Mouse (Mus musculus) limb, embryonic 13.5 days (tissue): ENCODE measurements around the gene Tnfaip8l1. TPM values are rescaled to one million over a fixed set of nuclear protein-coding genes. Genes with fewer than 3 reads are reported as not detected.
A peak's percentile ranks its signal among the peaks of the same experiment; 100 is the strongest.

Experiments
- ATAC-seq: fragments of 200-750 bp; cut with Nextera tagmentation; 2 replicates; pipeline ENCODE4 v1.8.0; 2017; ENCODE audit warnings: low read depth, moderate number of reproducible peaks, moderate TSS enrichment; ENCODE audit not compliant: low FRiP score
- H3K27ac ChIP-seq: fragments of 300-500 bp; sonication (generic); 2 replicates; pipeline ENCODE4 v1.5.1; 2015; ENCODE audit warnings: inconsistent platforms, mild to moderate bottlenecking, moderate library complexity
- H3K27me3 ChIP-seq: fragments of 300-500 bp; sonication (generic); 2 replicates; pipeline ENCODE4 v1.6.1; 2015; ENCODE audit warnings: mild to moderate bottlenecking, inconsistent platforms
- H3K36me3 ChIP-seq: fragments of 300-500 bp; sonication (generic); 2 replicates; pipeline ENCODE4 v1.6.1; 2015; ENCODE audit warnings: inconsistent platforms, mild to moderate bottlenecking, moderate library complexity
- H3K4me1 ChIP-seq: fragments of 300-500 bp; sonication (generic); 2 replicates; pipeline ENCODE4 v1.6.1; 2015; ENCODE audit warnings: inconsistent platforms
- H3K4me2 ChIP-seq: fragments of 300-500 bp; sonication (generic); replicated peaks from 2 replicates; pipeline ENCODE4 v1.6.1; 2015; ENCODE audit warnings: inconsistent platforms, mild to moderate bottlenecking, moderate library complexity
- H3K4me3 ChIP-seq: fragments of 300-500 bp; sonication (generic); 2 replicates; pipeline ENCODE4 v1.5.1; 2015; ENCODE audit warnings: moderate library complexity, mild to moderate bottlenecking, inconsistent platforms
- H3K9ac ChIP-seq: fragments of 300-500 bp; sonication (generic); 2 replicates; pipeline ENCODE4 v1.6.1; 2015; ENCODE audit warnings: mild to moderate bottlenecking, inconsistent platforms
- H3K9me3 ChIP-seq: fragments of 300-500 bp; sonication (generic); 2 replicates; pipeline ENCODE4 v1.6.1; 2016; ENCODE audit warnings: inconsistent platforms
- WGBS: fragments of 180-500 bp; shearing (Covaris S2); methylation state at CpG from one replicate; pipeline ENCODE4 v1.1.7; 2015; 5-methylcytosine and 5-hydroxymethylcytosine counted together
- polyA plus RNA-seq: library from polyadenylated mRNA; unstranded; fragments of >200 nt; fragmentation: Nextera tagmentation; extraction: Ambion mirVana; gene quantifications from 2 replicates; pipeline ENCODE4 v1.2.1, GENCODE M21; 2015

The Tnfaip8l1 gene
- polyA plus RNA-seq, result 11.3 and 12.0 TPM in 2 replicates

GRCm38 (mm10) chr17:56162231-56162774, at the start of gene Tnfaip8l1:
Gene Tnfaip8l1, plus strand, starts transcription at chr17:56162477.
- Histone ChIP-seq H3K9ac (peak within 1 kb of the TSS; percentile 69), H3K9me3 (no peaks in the 10 kb centered on the region), H3K36me3 (no peaks in the 10 kb centered on the region), H3K4me2 (peak within 1 kb of the TSS; percentile 85), H3K27me3 (peaks cover 36% of the 10 kb centered on the region), H3K4me3 (peak within 1 kb of the TSS; percentile 52), H3K27ac (no peak within 1 kb of the TSS), H3K4me1 (peaks cover 21% of the 10 kb centered on the region)
- ATAC-seq, result peak; percentile 98
- under 1% methylated on average over 30 of the region's 30 CpGs for WGBS

DNA sequence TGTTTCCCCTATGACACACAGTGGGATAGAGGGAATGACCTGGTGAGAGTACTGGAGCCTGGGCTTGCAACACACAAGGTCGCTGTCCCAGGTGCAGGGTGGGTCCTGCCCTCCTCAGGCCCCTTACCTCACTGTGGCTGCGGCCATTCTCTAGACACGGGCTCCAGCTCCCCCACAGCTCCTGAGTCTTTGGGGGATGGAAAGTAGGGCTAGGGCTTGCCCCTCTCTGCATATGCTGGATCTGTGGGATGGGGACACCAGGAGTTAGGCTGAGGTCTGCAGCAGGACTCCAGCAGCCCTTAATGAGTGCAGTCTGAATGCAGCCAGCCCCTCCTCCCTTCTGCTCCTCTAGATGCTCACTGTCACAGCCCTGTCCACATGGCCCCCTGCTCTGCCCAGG, 49.5 kb upstream of the Tnfaip8l1 start:
- ATAC-seq, result no peak
- no peak overlapping the region for H3K4me2 ChIP-seq
- no peak overlapping the region for H3K27ac ChIP-seq
- peaks cover 5% of the 10 kb centered on the region for H3K4me1 ChIP-seq
- H3K9ac ChIP-seq, result no peak overlapping the region
- H3K36me3 ChIP-seq, result peaks cover 11% of the 10 kb centered on the region; the same call in 1 of the 2 replicates
- peaks cover 25% of the 10 kb centered on the region for H3K27me3 ChIP-seq
- no peaks in the 10 kb centered on the region for H3K9me3 ChIP-seq
- WGBS, result 84% methylated on average over 3 of the region's 3 CpGs
- H3K4me3 ChIP-seq, result no peak overlapping the region

DNA sequence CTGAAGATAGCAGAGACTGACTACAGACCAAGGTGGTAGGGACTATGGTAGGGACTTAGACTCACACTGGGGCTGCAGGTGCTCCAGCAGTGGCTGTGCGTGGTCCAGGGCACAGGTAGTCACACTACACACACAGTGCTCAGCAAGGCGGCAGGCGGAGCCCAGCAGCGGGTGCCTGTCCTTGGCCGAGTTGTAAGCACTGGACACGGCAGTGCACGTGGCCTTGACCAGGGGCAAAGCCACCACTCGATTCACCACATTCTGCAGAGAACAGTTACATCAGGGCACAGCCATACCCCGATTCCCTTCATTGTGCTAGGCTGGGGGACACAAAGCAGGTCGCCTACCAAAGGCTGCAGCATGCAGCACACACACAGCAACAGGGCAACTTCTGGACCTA, 46.1 kb upstream of the Tnfaip8l1 start:
- Histone ChIP-seq H3K9me3 (no peaks in the 10 kb centered on the region), H3K36me3 (0 out of 2 replicates have a peak, but pooled peaks cover 3% of the 10 kb centered on the region), H3K9ac (no peak overlapping the region), H3K4me3 (no peak overlapping the region), H3K27ac (no peak overlapping the region), H3K27me3 (peaks cover 60% of the 10 kb centered on the region), H3K4me1 (peaks cover 18% of the 10 kb centered on the region), H3K4me2 (no peak overlapping the region)
- ATAC-seq, result no peak
- WGBS, result 80% methylated on average over 10 of the region's 10 CpGs

GRCm38 (mm10) chr17:56117251-56117710, 45.0 kb upstream of the Tnfaip8l1 start, which contains the start of gene Plin5:
Gene Plin5, minus strand, starts transcription at chr17:56117596.
- peak within 1 kb of the TSS; percentile 4; the same call in 1 of the 2 replicates for H3K9ac ChIP-seq
- no peak within 1 kb of the TSS for H3K27ac ChIP-seq
- H3K9me3 ChIP-seq, result peaks cover 6% of the 10 kb centered on the region
- 3% methylated on average over 27 of the region's 27 CpGs for WGBS
- H3K36me3 ChIP-seq, result 0 out of 2 replicates have a peak, but pooled peaks cover under 1% of the 10 kb centered on the region
- H3K4me2 ChIP-seq, result peak within 1 kb of the TSS; percentile 62
- H3K4me1 ChIP-seq, result peaks cover 18% of the 10 kb centered on the region
- H3K27me3 ChIP-seq, result peaks cover 70% of the 10 kb centered on the region
- no peak for ATAC-seq
- H3K4me3 ChIP-seq, result peak within 1 kb of the TSS; percentile 31

- Histone ChIP-seq H3K4me1 (peaks cover 25% of the 10 kb centered on the region), H3K9ac (no peak overlapping the region), H3K27me3 (peaks cover 92% of the 10 kb centered on the region), H3K36me3 (peaks cover 8% of the 10 kb centered on the region), H3K9me3 (peaks cover 17% of the 10 kb centered on the region), H3K4me2 (peak overlapping the region; percentile 45), H3K27ac (no peak overlapping the region), H3K4me3 (peak overlapping the region; percentile 22; the same call in 1 of the 2 replicates)
- WGBS, result 38% methylated on average over 12 of the region's 12 CpGs
- ATAC-seq, result no peak
Measured at GRCm38 (mm10) chr17:56119431-56119830, 42.8 kb upstream of the Tnfaip8l1 start.

- H3K4me3 ChIP-seq, result peak overlapping the region; percentile 22
- peak overlapping the region; percentile 35; the same call in 1 of the 2 replicates for H3K9ac ChIP-seq
Measured at GRCm38 (mm10) chr17:56119981-56120880, 42.0 kb upstream of the Tnfaip8l1 start.

DNA sequence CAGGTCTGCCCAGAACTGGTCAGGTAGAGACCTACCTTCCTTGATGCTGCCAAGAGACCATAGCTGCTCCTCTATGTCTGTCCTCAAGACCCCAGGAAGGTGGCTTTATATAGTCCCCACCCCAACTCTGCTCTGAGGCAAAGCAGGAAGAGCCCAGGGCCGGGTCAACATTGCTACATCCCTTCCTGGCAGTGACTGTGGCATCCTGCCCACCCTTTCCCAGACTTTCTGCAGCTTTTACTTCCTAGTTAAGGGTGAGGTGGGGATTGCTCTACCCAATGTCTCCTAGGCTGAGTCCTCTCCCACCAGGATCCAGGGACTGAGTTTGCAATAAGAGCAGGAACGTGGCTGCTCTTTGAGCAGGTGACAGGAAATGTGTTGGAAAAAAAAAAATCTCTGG, 40.5 kb upstream of the Tnfaip8l1 start, which contains the start of gene Lrg1:
Lrg1 (minus strand) TSS at position 176 of the 400 bp plus-strand sequence.
- Histone ChIP-seq H3K9ac (no peak within 1 kb of the TSS), H3K9me3 (peaks cover 17% of the 10 kb centered on the region), H3K36me3 (peaks cover 8% of the 10 kb centered on the region), H3K4me2 (no peak within 1 kb of the TSS), H3K27me3 (peaks cover 99% of the 10 kb centered on the region), H3K4me1 (peaks cover 30% of the 10 kb centered on the region), H3K27ac (no peak within 1 kb of the TSS), H3K4me3 (no peak within 1 kb of the TSS)
- 52% methylated on average over 2 of the region's 2 CpGs for WGBS
- no peak for ATAC-seq

More at GRCm38 (mm10) chr17:56119981-56120880, 42.0 kb upstream of the Tnfaip8l1 start:
- no peak for ATAC-seq
- Histone ChIP-seq H3K27ac (no peak overlapping the region), H3K4me2 (peak overlapping the region; percentile 45), H3K27me3 (peaks cover 100% of the 10 kb centered on the region), H3K4me1 (peaks cover 30% of the 10 kb centered on the region), H3K9me3 (peaks cover 17% of the 10 kb centered on the region), H3K36me3 (peaks cover 8% of the 10 kb centered on the region)
- 6% methylated on average over 66 of the region's 66 CpGs for WGBS

DNA sequence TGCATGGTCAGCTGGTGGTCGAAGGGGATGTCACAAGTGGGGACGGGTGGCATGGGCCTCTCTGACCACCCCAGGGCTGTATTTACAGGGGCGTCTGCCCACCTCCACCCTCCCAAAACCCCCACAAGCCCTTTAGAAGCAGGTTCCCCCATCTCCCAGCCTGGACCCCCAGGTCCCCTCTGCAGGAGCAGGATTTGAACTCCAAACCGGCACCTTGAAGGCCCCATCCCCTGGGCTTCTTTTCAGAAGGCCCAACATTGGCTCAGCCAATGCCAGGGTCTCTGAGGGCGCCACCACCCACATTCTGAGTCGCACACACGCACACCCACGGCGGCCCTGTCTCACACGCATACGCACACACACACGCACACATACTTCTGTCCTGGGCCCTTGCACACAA, 39.1 kb upstream of the Tnfaip8l1 start:
- no peak overlapping the region for H3K4me2 ChIP-seq
- peaks cover 17% of the 10 kb centered on the region for H3K9me3 ChIP-seq
- H3K36me3 ChIP-seq, result peaks cover 8% of the 10 kb centered on the region
- H3K27ac ChIP-seq, result no peak overlapping the region
- no peak overlapping the region for H3K4me3 ChIP-seq
- H3K27me3 ChIP-seq, result peaks cover 86% of the 10 kb centered on the region
- ATAC-seq, result no peak
- 85% methylated on average over 12 of the region's 12 CpGs for WGBS
- H3K4me1 ChIP-seq, result peaks cover 24% of the 10 kb centered on the region
- no peak overlapping the region for H3K9ac ChIP-seq

DNA sequence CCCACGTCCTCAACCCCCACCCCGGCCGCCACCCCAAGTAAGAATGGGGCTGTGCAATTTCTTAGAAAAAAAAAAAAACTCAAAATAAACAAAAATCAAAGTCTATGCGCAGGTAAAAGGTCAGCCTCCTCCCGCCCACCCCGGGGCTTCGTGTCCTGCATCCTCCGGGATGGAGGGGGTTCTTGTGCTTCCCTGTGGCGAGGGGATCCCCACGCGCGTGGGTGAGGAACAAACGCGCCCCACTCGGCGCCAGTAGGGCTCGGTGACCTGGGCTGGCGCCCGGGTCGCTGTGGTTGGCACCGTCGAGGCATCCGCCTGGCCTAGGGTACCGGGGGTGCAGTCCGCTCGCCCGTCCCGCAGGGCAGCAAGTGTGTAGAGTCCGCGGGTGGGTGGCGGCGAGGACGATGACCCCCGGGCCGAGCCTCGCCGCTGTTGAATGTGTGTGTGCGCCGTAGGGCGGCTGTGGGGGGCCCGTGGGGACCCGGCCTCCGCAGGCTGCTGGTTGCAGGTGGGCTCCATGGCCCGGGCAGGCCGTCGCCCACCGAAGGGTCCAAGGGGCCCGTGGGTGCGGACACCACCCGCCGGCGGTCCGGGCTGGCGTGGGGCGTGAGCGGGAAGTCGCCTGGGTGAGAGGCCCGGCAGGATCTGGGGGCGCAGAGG, 38.5 kb upstream of the Tnfaip8l1 start:
- no peak for ATAC-seq
- no peak overlapping the region for H3K27ac ChIP-seq
- peaks cover 8% of the 10 kb centered on the region for H3K36me3 ChIP-seq
- WGBS, result 41% methylated on average over 59 of the region's 59 CpGs
- H3K4me2 ChIP-seq, result peak overlapping the region; percentile 77
- H3K4me1 ChIP-seq, result peaks cover 24% of the 10 kb centered on the region
- peaks cover 80% of the 10 kb centered on the region for H3K27me3 ChIP-seq
- H3K9me3 ChIP-seq, result peaks cover 17% of the 10 kb centered on the region
- H3K4me3 ChIP-seq, result peak overlapping the region; percentile 46
- H3K9ac ChIP-seq, result peak overlapping the region; percentile 68

DNA sequence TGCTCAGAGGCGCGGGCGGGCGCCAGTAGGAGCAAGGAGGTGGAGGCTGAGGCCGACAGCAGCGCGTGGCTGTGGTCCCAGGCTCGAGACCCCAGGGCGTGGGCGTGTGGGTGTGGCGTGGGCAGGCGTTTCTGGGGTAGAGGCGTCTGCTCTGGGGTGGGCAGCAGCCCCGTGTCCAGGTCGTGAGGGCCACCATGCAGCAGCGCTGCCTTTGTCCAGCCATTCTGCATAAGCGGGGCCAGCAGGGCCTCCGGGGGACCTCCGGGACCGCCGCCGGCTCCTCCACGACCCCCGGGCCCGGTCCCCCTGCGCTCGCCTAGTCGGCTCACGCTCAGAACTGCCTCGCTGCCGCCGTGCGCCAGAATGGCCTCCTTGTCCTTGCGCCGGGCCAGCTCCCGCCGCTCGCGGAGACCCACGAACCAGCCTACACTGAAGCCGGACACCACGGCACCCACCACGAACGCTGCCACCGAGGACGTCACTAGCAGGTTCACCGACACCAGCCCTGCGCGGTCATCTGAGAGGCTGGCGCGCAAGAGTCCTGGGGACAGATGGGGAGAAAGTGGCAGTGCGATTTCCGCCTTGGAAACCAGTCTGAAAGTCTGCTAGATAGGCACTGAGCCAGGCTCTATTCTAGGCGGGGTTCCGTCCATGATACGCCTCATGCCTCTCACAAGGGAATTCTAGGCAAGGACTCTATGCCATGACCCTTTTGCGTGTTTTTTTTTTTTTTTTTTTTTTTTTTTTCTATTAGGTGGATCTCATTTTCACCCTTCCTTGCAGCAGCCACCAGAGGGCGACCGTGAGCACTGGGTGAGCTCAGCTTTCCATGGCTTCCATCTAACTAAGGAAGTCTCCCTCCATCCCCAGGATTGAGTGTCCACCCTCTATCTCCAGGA, 37.7 kb upstream of the Tnfaip8l1 start:
- Histone ChIP-seq H3K4me2 (peak overlapping the region; percentile 77), H3K27me3 (peaks cover 71% of the 10 kb centered on the region), H3K27ac (no peak overlapping the region), H3K4me1 (peaks cover 22% of the 10 kb centered on the region), H3K36me3 (peaks cover 8% of the 10 kb centered on the region), H3K9ac (peak overlapping the region; percentile 68), H3K9me3 (peaks cover 17% of the 10 kb centered on the region), H3K4me3 (peak overlapping the region; percentile 46)
- ATAC-seq, result no peak
- WGBS, result 9% methylated on average over 50 of the region's 59 CpGs

GRCm38 (mm10) chr17:56125276-56125630, 37.0 kb upstream of the Tnfaip8l1 start:
- Histone ChIP-seq H3K9ac (no peak overlapping the region), H3K4me3 (no peak overlapping the region), H3K27ac (no peak overlapping the region), H3K9me3 (peaks cover 17% of the 10 kb centered on the region), H3K4me1 (peaks cover 16% of the 10 kb centered on the region), H3K27me3 (peaks cover 65% of the 10 kb centered on the region), H3K36me3 (peaks cover 8% of the 10 kb centered on the region), H3K4me2 (no peak overlapping the region)
- WGBS, result 90% methylated on average over 4 of the region's 4 CpGs
- no peak for ATAC-seq
